Mouse (Mus musculus): ENCODE measurements around the gene Cyb5d1. TPM values are rescaled to one million over a fixed set of nuclear protein-coding genes. Genes with fewer than 3 reads are reported as not detected.

Cyb5d1 gene
- polyA plus RNA-seq, 1 experiment from 2014 or later, result 21.2 TPM

DNA sequence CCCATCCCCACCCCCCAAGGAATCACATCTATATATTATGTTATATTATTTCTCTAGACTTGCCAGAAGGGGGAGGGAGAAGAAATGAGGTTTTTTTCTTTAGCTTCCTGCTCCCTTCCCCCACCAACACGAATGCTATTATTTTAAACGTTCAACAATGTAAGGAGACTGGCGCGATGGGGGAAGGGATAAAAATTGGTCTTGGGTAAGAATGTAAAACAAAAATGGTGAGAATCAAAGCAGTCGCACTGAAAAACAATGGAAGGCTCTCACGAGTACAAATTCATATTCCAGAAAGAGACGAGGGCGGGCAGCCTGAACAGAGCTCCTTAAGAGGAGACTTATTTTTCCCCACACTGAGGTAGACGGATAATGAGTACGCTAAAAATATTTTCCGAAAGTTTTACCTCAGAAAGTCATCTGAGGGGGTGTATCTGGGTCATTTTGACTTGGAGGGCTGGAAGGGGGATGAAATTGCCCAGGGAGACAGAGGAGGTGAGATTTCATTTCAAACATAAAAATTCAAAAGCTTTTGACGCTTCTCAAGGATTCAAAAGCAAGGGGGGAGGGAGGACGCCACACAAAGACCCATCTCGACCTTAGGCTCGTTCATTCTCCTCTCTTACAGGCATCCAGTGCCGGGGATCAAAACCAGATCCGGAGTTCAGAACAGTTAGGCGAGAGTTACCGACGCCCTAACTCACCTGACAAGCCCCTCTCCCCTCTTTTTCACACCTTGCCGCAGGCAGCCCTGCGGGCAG, 28.4 kb downstream of the Cyb5d1 start:
- WGBS, result 0% methylated on average over 22 of the region's 22 CpGs
- H3K9ac ChIP-seq, result peak overlapping the region; percentile 99
- peaks cover 60% of the 10 kb centered on the region for H3K4me1 ChIP-seq
- peak overlapping the region; percentile 90 for H3K4me3 ChIP-seq
- H3K36me3 ChIP-seq, result peaks cover 18% of the 10 kb centered on the region
- H3K4me2 ChIP-seq, result peak overlapping the region; percentile 87
- ATAC-seq (ENCODE audit: extremely low read depth, insufficient number of reproducible peaks, low FRiP score, low TSS enrichment), result no peak
- H3K9me3 ChIP-seq, result no peaks in the 10 kb centered on the region
- H3K27me3 ChIP-seq (replicated peaks), result no peaks in the 10 kb centered on the region
- peak overlapping the region; percentile 97 for H3K27ac ChIP-seq (replicated peaks)

GRCm38 (mm10) chr11:69366157-69366854, 29.1 kb downstream of the Cyb5d1 start:
- no peaks in the 10 kb centered on the region for H3K9me3 ChIP-seq
- peak overlapping the region; percentile 90 for H3K4me3 ChIP-seq
- peaks cover 53% of the 10 kb centered on the region for H3K4me1 ChIP-seq
- peak overlapping the region; percentile 87 for H3K4me2 ChIP-seq
- peak overlapping the region; percentile 97 for H3K27ac ChIP-seq (replicated peaks)
- ATAC-seq (ENCODE audit: extremely low read depth, insufficient number of reproducible peaks, low FRiP score, low TSS enrichment), result peak; percentile 61
- peak overlapping the region; percentile 99 for H3K9ac ChIP-seq
- under 1% methylated on average over 26 of the region's 26 CpGs for WGBS
- H3K27me3 ChIP-seq (replicated peaks), result no peaks in the 10 kb centered on the region
- peaks cover 26% of the 10 kb centered on the region for H3K36me3 ChIP-seq

DNA sequence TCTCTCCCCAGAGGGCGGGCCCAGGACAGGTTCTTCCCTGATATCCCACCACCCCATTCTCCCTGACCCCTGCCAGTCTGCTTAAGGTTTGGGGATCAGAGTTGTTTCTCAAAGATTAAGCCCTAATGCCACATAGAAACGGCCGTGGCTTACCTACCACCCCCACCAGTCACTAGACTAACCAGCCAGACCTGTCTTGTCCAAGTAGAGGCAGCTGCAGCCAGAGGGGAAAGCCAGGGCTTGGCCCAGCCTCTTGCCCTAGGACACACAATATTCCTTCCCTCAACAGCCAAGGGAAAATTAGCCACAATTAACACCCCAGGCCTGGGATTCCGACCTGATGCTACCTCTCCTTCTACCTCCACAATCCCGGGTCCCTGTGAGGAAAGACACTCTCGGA, 29.7 kb downstream of the Cyb5d1 start:
- Histone ChIP-seq H3K4me3 (peak overlapping the region; percentile 90), H3K27me3 (replicated peaks) (no peaks in the 10 kb centered on the region), H3K4me1 (peaks cover 47% of the 10 kb centered on the region), H3K9me3 (no peaks in the 10 kb centered on the region), H3K9ac (peak overlapping the region; percentile 82), H3K27ac (replicated peaks) (peak overlapping the region; percentile 97), H3K4me2 (peak overlapping the region; percentile 87), H3K36me3 (peaks cover 31% of the 10 kb centered on the region)
- ATAC-seq (ENCODE audit: extremely low read depth, insufficient number of reproducible peaks, low FRiP score, low TSS enrichment), result no peak
- WGBS, result 39% methylated on average over 6 of the region's 6 CpGs

GRCm38 (mm10) chr11:69364910-69365309, 30.5 kb downstream of the Cyb5d1 start:
- 0 out of 2 replicates have a peak, but pooled peaks have one; percentile 28 for ATAC-seq (ENCODE audit: extremely low read depth, insufficient number of reproducible peaks, low FRiP score, low TSS enrichment)
- Histone ChIP-seq H3K4me3 (peak overlapping the region; percentile 90; the same call in 1 of the 2 replicates), H3K4me2 (peak overlapping the region; percentile 87), H3K27ac (replicated peaks) (peak overlapping the region; percentile 97), H3K9me3 (no peaks in the 10 kb centered on the region), H3K4me1 (peaks cover 42% of the 10 kb centered on the region), H3K27me3 (replicated peaks) (no peaks in the 10 kb centered on the region), H3K36me3 (peaks cover 40% of the 10 kb centered on the region), H3K9ac (peak overlapping the region; percentile 50; the same call in 1 of the 2 replicates)
- 4% methylated on average over 6 of the region's 6 CpGs for WGBS

DNA sequence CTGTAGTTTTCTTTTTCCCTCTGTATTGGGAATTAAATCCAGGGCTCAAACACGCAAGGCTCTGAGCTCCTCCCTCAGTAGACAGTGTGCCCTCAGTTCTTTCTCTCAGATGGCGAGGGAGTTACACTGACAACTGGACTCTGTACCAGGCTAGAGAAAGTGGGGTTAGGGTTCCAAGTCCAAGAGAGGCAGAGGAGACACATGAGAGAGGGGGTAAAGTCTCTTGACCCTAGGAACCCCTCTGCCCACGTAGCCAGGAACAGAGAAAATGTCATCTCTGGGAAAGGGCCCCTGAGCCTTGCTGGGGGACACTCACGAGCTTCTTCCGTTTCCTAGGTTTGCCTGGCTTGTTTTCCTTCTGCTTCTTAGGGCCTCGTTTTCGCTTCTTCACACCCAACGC, 31.1 kb downstream of the Cyb5d1 start:
- no peaks in the 10 kb centered on the region for H3K27me3 ChIP-seq (replicated peaks)
- WGBS, result 47% methylated on average over 8 of the region's 8 CpGs
- H3K9me3 ChIP-seq, result no peaks in the 10 kb centered on the region
- H3K4me2 ChIP-seq, result peak overlapping the region; percentile 87
- H3K4me1 ChIP-seq, result peaks cover 38% of the 10 kb centered on the region
- no peak overlapping the region for H3K4me3 ChIP-seq
- H3K27ac ChIP-seq (replicated peaks), result peak overlapping the region; percentile 97
- H3K36me3 ChIP-seq, result peaks cover 45% of the 10 kb centered on the region
- H3K9ac ChIP-seq, result 0 out of 2 replicates have a peak overlapping the region, but pooled peaks have one; percentile 24
- no peak for ATAC-seq (ENCODE audit: extremely low read depth, insufficient number of reproducible peaks, low FRiP score, low TSS enrichment)

DNA sequence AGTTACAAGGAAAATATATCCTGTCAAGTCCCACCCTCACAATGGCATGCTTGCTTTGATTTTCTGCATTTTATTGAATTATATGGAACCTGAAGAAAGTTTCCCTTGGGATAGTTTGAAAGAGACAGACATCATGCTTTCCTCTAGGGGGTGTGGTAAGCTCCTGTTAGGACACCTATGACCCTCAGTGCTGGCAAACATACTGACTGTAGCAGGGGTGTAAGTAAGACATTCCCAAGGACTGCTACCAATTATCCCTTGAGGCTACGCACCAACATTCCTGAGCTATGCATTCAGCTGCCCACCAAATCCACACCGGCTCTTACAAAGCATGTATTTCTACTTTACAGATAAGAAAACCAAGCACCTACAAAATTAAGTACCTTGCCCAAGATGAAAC, 33.0 kb downstream of the Cyb5d1 start:
- no peaks in the 10 kb centered on the region for H3K27me3 ChIP-seq (replicated peaks)
- WGBS, result 77% methylated on average over 2 of the region's 2 CpGs
- no peak overlapping the region for H3K27ac ChIP-seq (replicated peaks)
- peaks cover 64% of the 10 kb centered on the region for H3K36me3 ChIP-seq
- H3K4me3 ChIP-seq, result no peak overlapping the region
- no peak overlapping the region for H3K9ac ChIP-seq
- peaks cover 31% of the 10 kb centered on the region for H3K4me1 ChIP-seq
- no peak overlapping the region for H3K4me2 ChIP-seq
- no peaks in the 10 kb centered on the region for H3K9me3 ChIP-seq
- no peak for ATAC-seq (ENCODE audit: extremely low read depth, insufficient number of reproducible peaks, low FRiP score, low TSS enrichment)

DNA sequence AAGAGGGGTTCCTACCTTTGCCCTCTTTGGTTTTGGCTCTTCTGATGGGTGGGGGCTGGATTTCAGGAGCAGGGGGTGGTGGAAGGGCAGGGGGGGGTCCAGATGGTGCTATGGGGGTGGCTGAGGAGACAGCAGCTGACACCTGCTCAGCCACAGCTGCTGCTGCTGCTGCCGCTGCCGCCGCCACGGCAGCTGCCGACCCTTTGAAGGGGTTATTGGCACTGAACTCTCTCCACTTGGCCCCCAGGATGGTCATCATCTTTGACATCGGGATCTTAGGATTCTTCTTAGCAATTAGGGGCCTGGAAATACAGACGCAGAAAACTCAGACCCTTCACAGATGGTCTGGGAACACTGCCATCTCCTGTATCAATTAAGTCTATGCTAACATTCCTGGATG, 33.4 kb downstream of the Cyb5d1 start:
- no peak overlapping the region for H3K27ac ChIP-seq (replicated peaks)
- H3K9me3 ChIP-seq, result no peaks in the 10 kb centered on the region
- peaks cover 68% of the 10 kb centered on the region for H3K36me3 ChIP-seq
- no peak overlapping the region for H3K4me3 ChIP-seq
- ATAC-seq (ENCODE audit: extremely low read depth, insufficient number of reproducible peaks, low FRiP score, low TSS enrichment), result no peak
- no peaks in the 10 kb centered on the region for H3K27me3 ChIP-seq (replicated peaks)
- peaks cover 26% of the 10 kb centered on the region for H3K4me1 ChIP-seq
- H3K9ac ChIP-seq, result no peak overlapping the region
- WGBS, result 75% methylated on average over 7 of the region's 7 CpGs
- no peak overlapping the region for H3K4me2 ChIP-seq

DNA sequence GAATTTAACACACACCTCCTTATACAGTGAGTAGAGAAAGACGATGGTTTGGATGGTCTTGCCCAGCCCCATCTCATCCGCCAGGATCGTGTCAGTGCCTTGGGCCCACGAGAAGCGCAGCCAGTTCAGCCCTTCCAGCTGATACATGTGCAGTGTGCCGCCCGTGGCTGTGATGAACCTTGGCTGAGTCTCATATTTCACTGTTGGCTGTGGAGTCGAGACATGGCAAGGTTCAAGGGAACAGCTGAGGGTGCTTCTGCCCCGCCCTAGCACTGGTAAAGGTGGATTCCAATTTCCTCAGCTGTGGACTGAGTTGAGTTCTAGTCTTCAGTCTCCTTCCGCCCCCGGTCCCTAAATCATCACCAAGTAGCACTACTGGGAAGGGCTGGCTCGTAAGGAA, 37.7 kb downstream of the Cyb5d1 start:
- no peak for ATAC-seq (ENCODE audit: extremely low read depth, insufficient number of reproducible peaks, low FRiP score, low TSS enrichment)
- H3K36me3 ChIP-seq, result peaks cover 97% of the 10 kb centered on the region
- no peak overlapping the region for H3K4me3 ChIP-seq
- 83% methylated on average over 12 of the region's 12 CpGs for WGBS
- H3K4me1 ChIP-seq, result no peaks in the 10 kb centered on the region
- H3K27ac ChIP-seq (replicated peaks), result no peak overlapping the region
- no peak overlapping the region for H3K9ac ChIP-seq
- H3K4me2 ChIP-seq, result no peak overlapping the region
- no peaks in the 10 kb centered on the region for H3K9me3 ChIP-seq
- no peaks in the 10 kb centered on the region for H3K27me3 ChIP-seq (replicated peaks)

GRCm38 (mm10) chr11:69356544-69356943, 38.9 kb downstream of the Cyb5d1 start:
- 85% methylated on average over 5 of the region's 5 CpGs for WGBS
- H3K27ac ChIP-seq (replicated peaks), result no peak overlapping the region
- no peaks in the 10 kb centered on the region for H3K27me3 ChIP-seq (replicated peaks)
- no peak for ATAC-seq (ENCODE audit: extremely low read depth, insufficient number of reproducible peaks, low FRiP score, low TSS enrichment)
- peaks cover 98% of the 10 kb centered on the region for H3K36me3 ChIP-seq
- no peak overlapping the region for H3K9ac ChIP-seq
- no peaks in the 10 kb centered on the region for H3K4me1 ChIP-seq
- H3K9me3 ChIP-seq, result no peaks in the 10 kb centered on the region
- H3K4me2 ChIP-seq, result no peak overlapping the region
- H3K4me3 ChIP-seq, result no peak overlapping the region

DNA sequence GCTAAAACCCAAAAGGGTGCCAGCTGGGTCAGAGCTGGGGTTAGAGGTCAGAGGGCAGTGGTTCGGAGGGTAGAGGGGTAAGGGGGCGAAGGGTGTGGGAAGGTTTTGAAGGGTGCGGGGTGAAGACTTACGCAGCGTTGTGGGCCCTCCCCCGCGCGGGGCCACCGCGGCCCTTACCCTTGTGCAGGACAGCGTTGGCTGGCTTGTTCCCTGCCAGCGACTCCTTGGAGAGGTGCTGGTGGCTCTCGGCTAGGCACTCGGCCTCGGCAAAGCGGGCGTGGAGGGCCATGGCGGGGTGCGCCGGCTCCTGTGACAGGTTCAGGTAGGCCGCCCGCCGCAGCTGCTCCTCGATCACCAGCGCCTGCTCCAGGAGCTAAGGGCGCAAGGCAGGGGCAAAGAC, 49.0 kb downstream of the Cyb5d1 start:
- no peak overlapping the region for H3K4me2 ChIP-seq
- ATAC-seq (ENCODE audit: extremely low read depth, insufficient number of reproducible peaks, low FRiP score, low TSS enrichment), result no peak
- no peaks in the 10 kb centered on the region for H3K9me3 ChIP-seq
- no peak overlapping the region for H3K4me3 ChIP-seq
- peaks cover 2% of the 10 kb centered on the region; the same call in 1 of the 2 replicates for H3K27me3 ChIP-seq (replicated peaks)
- H3K9ac ChIP-seq, result no peak overlapping the region
- peaks cover 86% of the 10 kb centered on the region for H3K36me3 ChIP-seq
- WGBS, result 83% methylated on average over 25 of the region's 26 CpGs
- H3K27ac ChIP-seq (replicated peaks), result no peak overlapping the region
- H3K4me1 ChIP-seq, result peaks cover 1% of the 10 kb centered on the region

Measured in heart, embryonic 13.5 days (tissue).